Mouse (Mus musculus) liver, postnatal 0 days (tissue): ENCODE results near the gene Supt4a.

ENCODE experiments used
- CTCF ChIP-seq: sonication (generic); IDR thresholded peaks from 2 replicates; pipeline ENCODE4 v1.5.1; 2016; ENCODE audit warnings: antibody characterized with exemption, low read depth
- EP300 ChIP-seq: IDR thresholded peaks from 2 replicates; pipeline ENCODE4 v1.6.1; 2016; ENCODE audit warnings: antibody characterized with exemption, low read depth, mild to moderate bottlenecking

DNA sequence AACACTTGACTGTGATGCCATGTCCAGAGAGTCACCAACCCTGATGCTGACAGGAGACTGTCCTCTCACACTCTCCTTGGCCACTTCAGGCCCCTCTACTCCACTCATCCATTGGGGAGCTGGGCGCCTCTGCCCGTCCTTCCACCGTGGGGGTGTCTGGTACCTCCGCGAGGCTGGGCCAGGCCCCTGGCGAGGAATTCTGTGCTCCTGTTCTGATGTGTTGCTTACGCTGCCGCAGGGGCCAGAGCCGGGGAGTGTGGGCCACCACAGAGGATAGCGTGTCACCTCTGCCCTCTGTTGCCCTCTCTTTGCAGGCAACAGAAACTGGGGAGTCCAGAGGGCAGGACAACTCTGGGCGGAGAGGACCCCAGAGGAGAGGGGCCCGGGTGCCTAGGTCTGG, 41.6 kb downstream of the Supt4a start:
- TF ChIP-seq CTCF (no peak), EP300 (no peak)
